Mouse (Mus musculus) stomach, embryonic 16.5 days (tissue): ENCODE data around the gene Pak1ip1. TPM values are rescaled to one million over a fixed set of nuclear protein-coding genes. Genes with fewer than 3 reads are reported as not detected.

Source experiments
- ATAC-seq: fragments of 200-750 bp; cut with Nextera tagmentation; 2 replicates; pipeline ENCODE4 v1.8.0; 2017; ENCODE audit warnings: moderate number of reproducible peaks, moderate TSS enrichment; ENCODE audit not compliant: insufficient read depth, low FRiP score
- H3K27ac ChIP-seq: fragments of 300-500 bp; sonication (generic); 2 replicates; pipeline ENCODE4 v1.5.1; 2014; ENCODE audit warnings: low read length
- H3K27me3 ChIP-seq: fragments of 300-500 bp; sonication (generic); 2 replicates; pipeline ENCODE4 v1.6.1; 2014; ENCODE audit warnings: low read length, control low read depth, mixed read lengths; ENCODE audit not compliant: control insufficient read depth, insufficient read depth
- H3K36me3 ChIP-seq: fragments of 300-500 bp; sonication (generic); 2 replicates; pipeline ENCODE4 v1.6.1; 2014; ENCODE audit warnings: low read length; ENCODE audit not compliant: control insufficient read depth, insufficient read depth
- H3K4me1 ChIP-seq: fragments of 300-500 bp; sonication (generic); 2 replicates; pipeline ENCODE4 v1.6.1; 2014; ENCODE audit warnings: low read length, control low read depth, mixed read lengths; ENCODE audit not compliant: control insufficient read depth, insufficient read depth
- H3K4me2 ChIP-seq: fragments of 300-500 bp; sonication (generic); 2 replicates; pipeline ENCODE4 v1.6.1; 2014; ENCODE audit warnings: low read depth, low read length, mixed read lengths
- H3K4me3 ChIP-seq: fragments of 300-500 bp; sonication (generic); replicated peaks from 2 replicates; pipeline ENCODE4 v1.5.1; 2014; ENCODE audit warnings: mild to moderate bottlenecking, low read length
- H3K9ac ChIP-seq: fragments of 300-500 bp; sonication (generic); 2 replicates; pipeline ENCODE4 v1.6.1; 2014; ENCODE audit warnings: low read length
- H3K9me3 ChIP-seq: fragments of 300-500 bp; sonication (generic); replicated peaks from 2 replicates; pipeline ENCODE4 v1.6.1; 2016; ENCODE audit warnings: low read length, control low read depth; ENCODE audit not compliant: control insufficient read depth
- WGBS: fragments of 180-500 bp; shearing (Covaris S2); extraction: QIAGEN DNeasy Blood & Tissue Kit; methylation state at CpG from one replicate; pipeline ENCODE4 v1.1.7; 2014; 5-methylcytosine and 5-hydroxymethylcytosine counted together
- polyA plus RNA-seq: library from polyadenylated mRNA; unstranded; fragments of >200 nt; fragmentation: Nextera tagmentation; extraction: Ambion mirVana; gene quantifications from 2 replicates; pipeline ENCODE4 v1.2.1, GENCODE M21; 2015

Gene Pak1ip1
- polyA plus RNA-seq, 1 experiment from 2014 or later, result 68.0 TPM

- H3K27me3 ChIP-seq, result no peaks in the 10 kb centered on the region
- H3K4me2 ChIP-seq, result peak overlapping the region; percentile 81; the same call in 1 of the 2 replicates
- H3K27ac ChIP-seq, result no peak overlapping the region
- no peak overlapping the region for H3K9ac ChIP-seq
- H3K9me3 ChIP-seq, result no peaks in the 10 kb centered on the region
- 64% methylated on average over 4 of the region's 4 CpGs for WGBS
- ATAC-seq, result no peak
- H3K36me3 ChIP-seq, result peaks cover 3% of the 10 kb centered on the region; the same call in 1 of the 2 replicates
- H3K4me1 ChIP-seq, result peaks cover 14% of the 10 kb centered on the region
- no peak overlapping the region for H3K4me3 ChIP-seq
Observed at GRCm38 (mm10) chr13:41017832-41018231, 17.0 kb downstream of the Pak1ip1 start.

DNA sequence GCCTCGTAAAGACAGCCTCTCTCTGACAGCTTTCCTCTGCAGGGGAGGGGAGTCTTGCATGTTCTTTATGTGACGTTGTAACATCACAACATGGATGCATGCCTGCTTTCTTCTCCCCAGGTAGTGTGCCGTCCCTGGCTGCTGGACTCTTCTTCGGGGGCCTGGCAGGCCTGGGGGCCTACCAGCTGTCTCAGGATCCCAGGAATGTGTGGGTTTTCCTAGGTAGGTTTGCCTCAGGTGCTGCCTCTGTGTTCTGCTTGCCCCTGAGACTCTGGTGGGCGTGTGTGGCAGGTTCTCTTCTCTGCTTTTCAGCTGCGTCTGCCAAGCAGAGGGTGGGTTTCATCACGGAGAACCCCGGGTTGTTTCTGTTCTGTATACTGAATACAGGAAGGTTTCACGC lies 17.4 kb downstream of the Pak1ip1 start:
- Histone ChIP-seq H3K4me1 (peaks cover 14% of the 10 kb centered on the region), H3K27me3 (no peaks in the 10 kb centered on the region), H3K4me3 (no peak overlapping the region), H3K4me2 (no peak overlapping the region), H3K36me3 (peaks cover 3% of the 10 kb centered on the region; the same call in 1 of the 2 replicates), H3K9me3 (no peaks in the 10 kb centered on the region), H3K27ac (no peak overlapping the region), H3K9ac (no peak overlapping the region)
- ATAC-seq, result no peak
- 84% methylated on average over 9 of the region's 9 CpGs for WGBS

DNA sequence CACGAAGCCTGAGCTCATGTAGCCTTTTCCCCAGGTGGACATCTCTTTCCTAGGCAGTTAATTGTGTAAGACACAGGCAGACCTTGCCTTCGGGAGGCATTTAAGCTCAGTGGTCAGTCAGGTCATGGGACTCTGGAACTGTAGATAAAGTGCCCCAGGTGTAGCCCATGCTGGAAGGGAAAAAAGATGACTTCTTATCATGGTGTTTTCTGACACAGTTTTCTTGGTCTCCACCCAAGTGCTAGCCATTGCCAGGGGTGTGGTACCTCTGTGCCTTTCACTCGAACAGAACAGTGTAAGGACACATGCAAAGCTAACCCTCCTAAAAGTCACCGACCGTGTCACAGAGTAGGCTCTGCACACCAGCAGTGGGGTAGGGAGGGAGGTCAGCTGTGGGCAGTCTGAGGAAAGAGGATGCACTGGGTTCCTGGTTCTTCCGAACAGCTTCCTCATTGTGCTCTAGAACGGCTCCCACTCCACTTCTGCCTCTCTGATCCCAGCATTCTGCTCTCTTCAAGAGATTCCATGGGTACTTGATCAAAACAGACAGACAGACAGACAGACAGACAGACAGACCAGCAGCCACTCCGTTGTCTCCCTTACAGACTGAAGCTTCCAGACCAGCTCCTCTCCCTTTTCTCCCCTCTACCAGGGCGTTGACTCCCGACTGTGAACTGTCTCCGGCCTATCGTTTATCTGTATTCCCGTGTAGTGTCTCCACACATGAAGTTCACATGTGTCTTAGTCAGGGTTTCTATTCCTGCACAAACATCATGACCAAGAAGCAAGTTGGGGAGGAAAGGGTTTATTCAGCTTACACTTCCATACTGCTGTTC lies 18.2 kb downstream of the Pak1ip1 start:
- no peak overlapping the region for H3K4me2 ChIP-seq
- H3K27me3 ChIP-seq, result no peaks in the 10 kb centered on the region
- H3K9me3 ChIP-seq, result no peaks in the 10 kb centered on the region
- H3K36me3 ChIP-seq, result peaks cover 6% of the 10 kb centered on the region
- no peak for ATAC-seq
- peaks cover 14% of the 10 kb centered on the region for H3K4me1 ChIP-seq
- no peak overlapping the region for H3K4me3 ChIP-seq
- 89% methylated on average over 13 of the region's 13 CpGs for WGBS
- H3K9ac ChIP-seq, result no peak overlapping the region
- no peak overlapping the region for H3K27ac ChIP-seq

DNA sequence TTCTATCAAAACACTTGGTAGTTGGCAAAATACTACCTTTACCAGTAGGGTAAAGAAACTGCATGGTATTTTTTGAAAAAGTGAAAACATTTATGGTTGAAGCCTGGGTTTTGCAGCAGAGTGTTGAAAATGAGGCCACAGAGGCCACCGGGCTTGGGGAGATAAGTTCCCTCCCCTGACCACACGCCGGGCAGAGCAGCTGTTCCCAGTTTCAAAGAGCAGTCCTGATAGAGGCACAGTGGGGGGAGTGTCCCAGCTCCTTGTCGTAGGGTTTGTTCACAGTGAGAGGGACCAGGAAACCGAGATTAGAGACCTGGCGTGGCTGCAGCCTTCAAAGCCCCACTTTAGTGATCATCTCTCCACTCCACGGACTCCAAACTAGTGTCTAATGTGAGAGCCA lies 19.7 kb downstream of the Pak1ip1 start:
- H3K36me3 ChIP-seq, result peaks cover 3% of the 10 kb centered on the region
- ATAC-seq, result no peak
- no peak overlapping the region for H3K4me2 ChIP-seq
- no peaks in the 10 kb centered on the region for H3K27me3 ChIP-seq
- peaks cover 13% of the 10 kb centered on the region for H3K4me1 ChIP-seq
- WGBS, result 53% methylated on average over 7 of the region's 7 CpGs
- H3K4me3 ChIP-seq, result no peak overlapping the region
- no peaks in the 10 kb centered on the region for H3K9me3 ChIP-seq
- no peak overlapping the region for H3K9ac ChIP-seq
- H3K27ac ChIP-seq, result no peak overlapping the region

GRCm38 (mm10) chr13:41021607-41022006 lies 20.8 kb downstream of the Pak1ip1 start:
- ATAC-seq, result no peak

DNA sequence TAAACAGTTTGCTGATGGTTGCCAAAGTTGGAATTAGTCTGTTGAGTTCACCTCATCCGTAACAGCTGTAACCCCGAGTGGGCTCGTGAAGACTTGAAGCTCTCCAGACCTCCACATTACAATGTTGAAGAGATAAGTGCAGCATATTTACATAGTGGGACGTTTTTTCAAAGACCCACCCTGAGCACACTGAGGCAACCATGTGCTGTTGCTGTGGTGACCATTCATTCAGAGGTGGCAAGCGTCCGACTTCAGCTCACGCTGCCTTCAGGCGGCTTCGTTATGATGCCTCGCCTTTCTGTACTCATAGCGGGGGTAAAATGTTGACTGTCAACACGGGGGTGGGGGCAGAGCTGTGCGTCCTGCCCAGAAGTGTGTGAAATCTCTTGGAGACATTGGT lies 21.3 kb downstream of the Pak1ip1 start:
- Histone ChIP-seq H3K36me3 (peaks cover 3% of the 10 kb centered on the region), H3K4me3 (no peak overlapping the region), H3K27me3 (no peaks in the 10 kb centered on the region), H3K4me2 (no peak overlapping the region), H3K4me1 (peaks cover 7% of the 10 kb centered on the region), H3K27ac (no peak overlapping the region), H3K9ac (no peak overlapping the region), H3K9me3 (no peaks in the 10 kb centered on the region)
- 56% methylated on average over 13 of the region's 13 CpGs for WGBS
- peak; percentile 32; the same call in 1 of the 2 replicates for ATAC-seq

More at GRCm38 (mm10) chr13:41021607-41022006, 20.8 kb downstream of the Pak1ip1 start:
- Histone ChIP-seq H3K27me3 (no peaks in the 10 kb centered on the region), H3K4me2 (no peak overlapping the region), H3K4me1 (peaks cover 11% of the 10 kb centered on the region), H3K9ac (no peak overlapping the region), H3K36me3 (peaks cover 3% of the 10 kb centered on the region), H3K27ac (no peak overlapping the region), H3K4me3 (no peak overlapping the region), H3K9me3 (no peaks in the 10 kb centered on the region)
- 84% methylated on average over 6 of the region's 6 CpGs for WGBS

- Histone ChIP-seq H3K36me3 (no peaks in the 10 kb centered on the region), H3K9me3 (no peaks in the 10 kb centered on the region; the same call in 1 of the 2 replicates), H3K4me1 (no peaks in the 10 kb centered on the region), H3K9ac (no peak overlapping the region), H3K4me2 (no peak overlapping the region), H3K27ac (no peak overlapping the region), H3K4me3 (no peak overlapping the region), H3K27me3 (no peaks in the 10 kb centered on the region)
- no peak for ATAC-seq
- 77% methylated on average over 5 of the region's 5 CpGs for whole genome bisulfite sequencing
Observed at GRCm38 (mm10) chr13:41030098-41030497, 29.3 kb downstream of the Pak1ip1 start.

GRCm38 (mm10) chr13:41042511-41042910 lies 41.7 kb downstream of the Pak1ip1 start:
- no peaks in the 10 kb centered on the region for H3K27me3 ChIP-seq
- 91% methylated on average over 4 of the region's 4 CpGs for WGBS
- no peak overlapping the region for H3K4me2 ChIP-seq
- no peak overlapping the region for H3K4me3 ChIP-seq
- no peak for ATAC-seq
- H3K9me3 ChIP-seq, result no peaks in the 10 kb centered on the region
- no peak overlapping the region for H3K27ac ChIP-seq
- no peaks in the 10 kb centered on the region for H3K4me1 ChIP-seq
- no peaks in the 10 kb centered on the region for H3K36me3 ChIP-seq
- no peak overlapping the region for H3K9ac ChIP-seq

GRCm38 (mm10) chr13:41045901-41046300 lies 45.1 kb downstream of the Pak1ip1 start:
- Histone ChIP-seq H3K4me3 (no peak overlapping the region), H3K4me1 (no peaks in the 10 kb centered on the region), H3K27ac (no peak overlapping the region), H3K36me3 (no peaks in the 10 kb centered on the region), H3K9ac (no peak overlapping the region), H3K9me3 (no peaks in the 10 kb centered on the region), H3K27me3 (no peaks in the 10 kb centered on the region), H3K4me2 (no peak overlapping the region)
- no peak for ATAC-seq
- WGBS, result 84% methylated on average over 8 of the region's 8 CpGs
